Mouse (Mus musculus): ENCODE measurements around the gene Higd1b.

Higd1b gene

DNA sequence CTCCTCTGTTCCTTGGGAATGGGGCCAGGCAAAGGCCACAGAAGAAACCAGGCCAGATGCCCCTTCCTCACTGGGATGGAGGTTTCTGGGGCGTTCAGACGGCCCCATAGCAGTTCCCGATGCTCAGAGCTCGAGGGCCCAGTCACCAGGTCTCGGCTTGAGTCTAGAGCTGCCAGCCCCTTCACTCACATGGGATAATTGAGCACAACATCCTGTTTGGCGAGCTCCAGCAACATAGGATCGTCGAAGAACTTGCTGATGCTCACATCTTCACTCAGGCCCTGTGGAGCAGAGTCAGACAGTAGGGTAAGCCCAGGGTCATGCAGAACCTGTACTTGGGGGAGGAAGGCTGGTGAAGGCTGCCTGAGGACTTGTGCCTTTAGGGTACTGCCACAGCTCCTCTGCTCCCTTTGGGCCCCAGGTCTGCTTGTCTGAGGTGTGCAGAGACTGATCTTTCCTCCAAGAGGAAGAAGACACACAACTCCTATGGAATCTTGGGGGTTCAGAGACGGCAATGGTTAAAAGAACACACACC, 3.0 kb downstream of the Higd1b start:
- no peak for DNase-seq (ENCODE audit: low spot score in 2 of 2)

DNA sequence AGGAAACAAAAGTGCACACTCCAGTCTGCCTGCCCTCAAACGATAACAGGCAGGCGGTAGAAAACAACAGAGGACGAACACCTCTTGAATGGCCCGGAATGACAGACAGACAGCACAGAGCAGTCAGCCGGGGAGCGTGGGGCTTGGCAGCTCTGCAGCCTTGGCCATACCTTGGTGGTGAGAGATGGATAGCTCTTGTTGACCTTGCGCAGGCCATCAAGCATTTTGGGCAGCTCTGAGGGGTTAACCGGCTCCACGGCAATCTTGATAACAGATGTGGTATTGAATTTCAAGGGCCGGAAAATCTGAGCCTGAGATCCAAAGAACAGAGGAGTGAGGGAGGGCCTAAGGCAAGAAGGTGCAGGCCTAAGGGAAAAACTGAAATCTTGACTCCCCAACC, 10.3 kb downstream of the Higd1b start:
- no peak for DNase-seq (ENCODE audit: low spot score in 2 of 2)

DNA sequence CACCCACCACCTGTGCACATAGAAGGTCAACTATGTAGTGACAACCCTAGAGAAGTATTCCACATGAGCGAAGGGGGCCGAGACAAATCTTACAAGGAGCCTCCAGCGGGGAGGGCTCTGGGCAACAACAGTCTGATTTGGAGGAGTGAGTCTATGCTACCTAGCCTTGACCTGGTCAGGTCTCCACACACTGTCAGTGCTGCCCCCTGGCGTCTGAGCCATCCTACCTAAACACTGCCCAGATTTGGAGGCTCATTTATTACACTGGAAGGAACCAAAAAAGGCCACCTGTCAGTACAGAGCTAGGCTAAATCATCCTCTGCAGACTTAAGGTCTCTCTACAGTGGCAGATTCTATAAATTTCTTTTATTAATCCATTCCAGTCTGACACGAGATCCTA, 16.2 kb downstream of the Higd1b start:
- DNase-seq (ENCODE audit: low spot score in 2 of 2), result peak in 1 of 2 experiments; percentile 76

DNA sequence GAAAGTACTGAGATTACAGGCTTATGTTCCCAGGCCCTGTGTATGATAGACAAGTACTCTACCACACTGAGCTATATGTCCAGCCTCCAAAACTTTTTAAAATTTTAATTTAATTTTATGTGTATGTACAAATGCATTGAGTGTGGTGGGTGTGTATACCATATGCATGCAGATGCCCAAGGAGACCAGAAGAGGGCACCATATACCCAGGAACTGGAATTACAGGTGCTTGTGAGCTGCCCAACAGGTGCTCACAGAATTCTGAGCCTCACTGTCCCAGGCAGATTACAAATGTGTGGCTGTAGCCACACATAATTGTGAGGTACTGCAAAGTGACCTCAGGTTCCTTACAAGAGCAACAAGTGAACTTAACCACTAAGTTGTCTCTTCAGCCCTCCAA, 18.1 kb downstream of the Higd1b start:
- DNase-seq (ENCODE audit: low spot score in 2 of 2), result no peak

DNA sequence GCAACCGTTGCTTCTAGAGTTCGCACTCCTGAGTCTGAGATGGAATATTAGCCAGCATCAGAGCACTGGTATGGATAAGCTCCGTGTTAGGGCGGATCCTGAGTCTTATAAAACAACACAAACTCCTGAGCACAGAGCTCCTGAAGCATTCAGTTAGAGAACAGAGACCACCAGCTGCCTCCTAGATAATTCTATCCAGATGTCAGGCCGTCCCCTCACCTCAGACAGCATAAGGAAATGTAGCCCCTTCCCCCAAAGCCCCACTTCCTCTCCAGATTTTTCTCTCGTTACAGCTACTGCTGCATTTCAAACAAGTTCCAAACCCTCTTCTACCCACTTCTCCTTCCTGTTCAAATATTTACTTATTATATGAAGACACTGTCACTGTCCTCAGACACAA, 20.3 kb downstream of the Higd1b start:
- DNase-seq (ENCODE audit: low spot score in 2 of 2), result no peak

DNA sequence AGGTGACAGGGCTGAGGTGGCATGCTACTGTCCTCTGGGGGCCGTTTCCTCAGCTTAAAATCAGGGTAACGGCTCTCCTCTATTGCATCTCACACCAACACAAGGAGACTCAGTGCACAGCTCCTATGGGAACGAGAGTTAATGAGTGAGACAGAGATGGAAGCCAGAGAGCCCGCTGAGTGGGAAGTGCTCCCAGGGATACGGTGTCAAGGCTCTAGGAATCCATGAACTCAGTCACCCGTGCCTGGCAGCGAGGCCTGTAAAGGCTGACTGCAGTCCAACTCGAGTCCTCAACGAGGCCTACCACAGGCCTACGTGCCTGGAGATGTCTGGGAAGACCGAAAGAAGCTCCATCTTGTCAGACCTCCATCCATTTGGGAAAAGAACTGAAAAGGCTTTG, 23.3 kb downstream of the Higd1b start:
- DNase-seq (ENCODE audit: low spot score in 2 of 2), result no peak

DNA sequence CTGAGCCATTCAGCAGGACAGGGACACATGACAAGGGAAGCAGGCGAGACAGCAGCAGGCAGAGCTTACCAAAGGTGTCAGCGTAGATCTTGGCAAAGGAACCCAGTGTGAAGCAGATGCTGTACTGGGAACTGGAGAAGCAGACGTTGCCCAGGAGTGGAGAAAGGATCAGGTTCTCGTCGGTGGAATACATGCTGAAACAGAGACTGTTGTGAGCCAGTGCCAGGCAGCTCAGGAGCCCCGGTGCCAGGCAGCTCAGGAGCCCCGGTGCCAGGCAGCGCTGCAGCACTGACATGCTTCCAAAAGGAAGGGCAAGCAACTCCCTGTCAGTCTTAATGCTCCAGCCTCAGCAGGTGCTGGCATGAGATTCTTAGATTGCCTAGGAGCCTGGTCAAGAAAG, 24.3 kb downstream of the Higd1b start:
- DNase-seq (ENCODE audit: low spot score in 2 of 2), result no peak

DNA sequence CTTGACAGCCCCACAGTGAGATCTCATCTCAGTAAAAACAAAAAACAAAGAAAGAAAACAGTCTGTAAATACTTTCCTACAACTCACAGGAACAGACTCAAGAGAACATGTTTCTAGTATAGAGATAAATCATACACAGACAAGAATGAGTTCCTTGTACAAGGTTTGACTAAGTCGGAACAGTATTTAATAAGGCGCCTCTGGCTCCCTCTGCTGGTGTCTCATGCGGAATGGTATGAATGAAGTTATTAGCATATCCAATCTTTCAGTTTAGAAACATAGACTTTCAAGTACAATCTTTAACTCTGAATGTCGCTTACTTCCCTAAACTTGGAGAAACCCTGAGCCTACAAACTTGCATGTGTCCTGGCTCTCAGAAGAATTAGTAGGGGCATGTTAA, 28.6 kb downstream of the Higd1b start:
- no peak for DNase-seq (ENCODE audit: low spot score in 2 of 2)

DNA sequence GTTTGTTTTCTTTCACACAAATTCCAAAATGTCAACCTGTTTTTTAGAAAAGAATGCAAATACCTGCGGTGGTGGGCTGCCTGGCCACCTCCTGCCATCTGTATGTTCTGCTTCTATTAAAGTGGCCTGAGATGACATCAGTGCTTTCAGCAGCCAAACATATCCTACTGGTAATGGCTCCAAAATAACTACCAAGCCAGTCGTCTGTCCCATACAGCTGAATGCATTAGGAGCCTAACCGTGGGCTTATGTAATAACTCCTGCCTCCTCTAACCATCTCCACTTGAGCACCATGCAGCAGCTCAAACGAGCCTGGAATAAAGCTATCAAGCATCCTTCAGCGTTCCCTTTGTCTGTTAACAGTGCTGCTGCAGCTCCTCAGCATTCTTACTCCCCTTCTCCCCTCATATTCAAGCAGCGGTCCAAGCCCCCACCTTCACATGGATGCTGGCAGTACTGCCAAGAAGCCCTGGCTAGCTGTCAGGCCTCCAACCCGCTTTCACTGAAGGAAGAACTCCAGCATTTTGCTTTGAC, 39.2 kb downstream of the Higd1b start:
- DNase-seq (ENCODE audit: low spot score in 2 of 2), result no peak

DNA sequence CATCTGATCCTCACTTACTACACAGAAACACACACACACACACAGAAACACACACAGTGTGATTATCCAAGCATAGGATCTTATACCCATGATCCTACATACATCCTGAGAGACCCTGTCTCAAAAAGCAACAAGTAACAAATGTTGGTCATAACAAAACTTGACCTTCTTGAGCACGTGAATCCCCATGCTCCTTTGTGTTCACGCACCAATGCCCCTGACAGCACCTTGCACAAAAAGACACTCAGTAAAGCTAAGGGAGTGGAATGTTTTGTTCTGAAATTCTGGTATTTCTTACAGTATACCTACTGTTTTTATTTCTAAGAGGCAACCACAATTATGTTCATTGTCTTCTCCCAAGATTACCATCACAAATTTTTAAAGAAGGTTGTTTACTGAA, 43.9 kb downstream of the Higd1b start:
- DNase-seq (ENCODE audit: low spot score in 2 of 2), result no peak

DNA sequence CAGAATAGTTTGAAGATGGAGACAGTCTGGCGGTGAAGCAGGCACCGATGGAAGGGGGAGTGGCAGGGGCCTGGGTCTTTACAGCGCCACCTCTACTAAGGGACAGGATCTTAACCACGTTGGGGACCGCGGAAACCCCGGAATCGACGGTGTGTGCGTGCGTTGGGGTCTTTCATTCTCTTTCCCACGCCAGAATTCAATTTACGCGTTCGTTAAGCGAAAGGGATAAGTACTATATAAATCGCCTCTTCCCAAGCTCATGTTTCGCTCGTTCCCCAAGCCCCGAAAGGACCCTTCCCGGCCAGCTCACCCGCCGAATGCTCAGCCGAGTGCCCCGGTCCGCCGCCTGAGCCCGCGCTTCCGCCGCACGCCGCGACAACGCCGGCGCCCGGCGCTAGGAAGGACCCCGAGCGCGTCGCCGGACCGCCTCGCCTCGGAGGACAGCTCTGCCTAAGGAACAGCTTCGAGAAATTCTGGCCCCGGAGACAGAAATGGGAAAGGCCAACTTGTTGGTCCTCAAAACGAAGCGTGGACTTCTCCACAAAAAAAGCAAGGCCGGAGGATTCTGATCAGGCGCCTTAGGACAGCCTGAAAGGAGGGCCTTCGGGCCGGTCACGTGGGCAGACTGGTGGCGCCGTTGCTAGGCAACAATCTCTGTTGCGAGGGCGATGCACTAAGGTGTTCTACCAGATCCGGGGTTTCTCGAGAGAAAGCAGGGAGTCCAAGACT, 45.1 kb downstream of the Higd1b start, which contains the start of the genes Eftud2 and Ccdc103:
Eftud2 (minus strand) TSS at position 401 of the 729 bp plus-strand sequence.
Ccdc103 (plus strand) TSS at position 620 of the 729 bp plus-strand sequence.
- peak; percentile 87 to 91 for DNase-seq (ENCODE audit: low spot score in 2 of 2)

DNA sequence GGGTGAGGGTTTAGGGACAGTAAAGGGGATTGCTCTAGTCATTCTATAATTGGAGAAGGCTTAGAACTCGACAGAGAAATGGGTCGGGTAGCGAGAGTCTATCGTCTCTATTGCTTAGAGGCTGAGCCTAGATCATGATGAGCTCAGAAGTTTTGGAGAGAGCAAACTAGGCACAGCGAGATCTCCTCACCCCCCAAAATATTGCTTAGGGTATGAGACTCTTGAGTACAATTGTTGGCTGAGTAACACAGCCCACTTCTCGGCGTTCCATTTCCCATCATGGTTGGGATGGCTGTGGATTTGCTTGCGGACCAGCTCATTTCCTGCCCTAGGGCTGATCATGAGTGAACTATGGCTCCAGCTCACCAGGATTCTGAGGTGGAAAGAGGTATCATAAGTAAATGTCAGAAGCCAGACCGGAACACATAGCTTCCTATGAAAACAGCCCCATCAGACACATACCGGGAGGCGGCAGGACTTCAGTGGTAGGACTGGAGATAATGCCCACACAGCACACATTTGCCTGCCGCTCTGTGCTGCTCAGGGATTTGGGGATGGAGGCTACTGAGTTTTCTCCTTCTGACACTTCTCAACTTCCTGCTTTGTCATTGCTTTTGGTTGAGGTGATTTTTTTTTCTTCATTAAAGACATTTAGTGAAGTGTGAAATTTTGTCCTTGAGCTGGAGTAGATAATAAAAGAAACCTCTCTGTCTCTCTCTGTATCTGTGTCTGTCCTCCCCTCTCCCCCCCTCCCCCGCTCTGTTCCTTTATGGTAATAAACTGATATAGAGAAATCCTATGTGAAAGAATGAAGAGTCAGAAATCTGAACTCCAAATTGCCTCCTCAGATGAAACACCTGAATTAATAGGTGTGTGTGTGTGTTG, 45.9 kb downstream of the Higd1b start:
- DNase-seq (ENCODE audit: low spot score in 2 of 2), result no peak

DNA sequence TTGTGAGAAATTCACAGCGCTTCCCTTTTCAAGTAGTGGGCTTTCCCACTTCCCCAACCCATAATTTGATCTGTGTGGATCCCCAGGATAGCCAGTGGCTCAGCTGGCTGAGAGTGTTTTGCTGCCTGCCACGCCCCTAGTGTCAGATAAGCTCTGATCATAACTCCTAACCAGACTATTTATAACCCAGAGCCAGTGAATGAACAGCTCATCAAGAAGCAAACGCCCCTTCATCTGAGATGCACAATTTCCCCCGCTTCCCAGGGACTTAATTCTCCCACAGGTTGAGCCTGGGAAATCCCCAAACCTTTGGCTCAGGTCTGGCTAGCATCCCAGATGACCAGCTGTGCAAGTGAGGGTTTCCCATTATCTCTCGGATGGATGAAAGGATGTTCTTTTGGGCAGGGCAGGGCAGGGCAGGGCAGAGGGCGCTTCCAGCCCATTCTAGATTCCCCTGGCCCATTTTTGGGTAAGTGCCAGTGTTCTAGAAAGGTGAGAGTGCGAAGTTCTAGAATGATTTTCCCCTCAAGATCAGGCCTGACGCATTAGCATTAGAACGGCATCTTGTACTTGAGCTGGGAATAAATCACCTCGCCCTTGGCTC, 49.1 kb downstream of the Higd1b start, which contains the start of gene Fam187a:
Fam187a (plus strand) TSS at position 554 of the 604 bp plus-strand sequence.
- DNase-seq (ENCODE audit: low spot score in 2 of 2), result no peak

DNA sequence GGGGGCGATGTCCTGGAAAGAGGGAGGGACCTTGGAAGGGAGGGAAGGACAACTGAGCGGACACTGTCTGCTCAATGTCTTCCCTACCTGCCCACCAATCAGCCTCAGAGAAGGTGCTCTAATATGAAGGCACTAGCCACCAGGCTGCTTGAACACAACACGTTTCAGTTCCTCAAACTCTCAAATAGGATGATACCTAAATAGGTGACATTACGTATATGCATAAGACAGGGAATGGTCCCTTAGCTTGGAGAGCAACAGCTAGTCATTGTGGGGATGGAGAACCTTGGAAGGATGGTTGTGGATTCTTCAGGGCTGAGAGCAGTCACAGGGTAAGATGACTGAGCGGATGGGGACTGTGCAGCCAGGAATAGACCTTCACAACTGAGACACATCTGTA, 51.8 kb downstream of the Higd1b start:
- DNase-seq (ENCODE audit: low spot score in 2 of 2), result no peak

Measured in urinary bladder, postnatal 4 days (tissue).